Mouse (Mus musculus) brain, embryonic 14.5 days (tissue): ENCODE measurements around the gene Slc25a36. TPM values are rescaled to one million over a fixed set of nuclear protein-coding genes. Genes with fewer than 3 reads are reported as not detected.

Experiments used
- DNase-seq: peaks from one replicate; pipeline ENCODE4 v3.0.0-alpha.2; 2011; ENCODE audit warnings: low read depth
- CTCF ChIP-seq: fragments of 200-500 bp; IDR thresholded peaks from 2 replicates; pipeline ENCODE4 v1.5.1; 2012; ENCODE audit warnings: inconsistent platforms, mild to moderate bottlenecking, moderate library complexity, borderline replicate concordance; ENCODE audit not compliant: insufficient read depth, insufficient read length; ENCODE audit errors: extremely low read depth
- POLR2A ChIP-seq: fragments of 200-500 bp; IDR thresholded peaks from 2 replicates; pipeline ENCODE4 v1.6.1; 2012; ENCODE audit warnings: mild to moderate bottlenecking, inconsistent platforms, borderline replicate concordance; ENCODE audit not compliant: poor library complexity, insufficient read depth, insufficient read length, severe bottlenecking; ENCODE audit errors: extremely low read depth
- polyA plus RNA-seq: library from polyadenylated mRNA; depleted of rRNA; stranded (reverse); fragments of >200 nt; gene quantifications from 2 replicates; pipeline ENCODE4 v1.2.3, GENCODE M21; 2012; rRNA removed

Gene Slc25a36
- polyA plus RNA-seq = 83.6 and 89.8 TPM in 2 replicates

DNA sequence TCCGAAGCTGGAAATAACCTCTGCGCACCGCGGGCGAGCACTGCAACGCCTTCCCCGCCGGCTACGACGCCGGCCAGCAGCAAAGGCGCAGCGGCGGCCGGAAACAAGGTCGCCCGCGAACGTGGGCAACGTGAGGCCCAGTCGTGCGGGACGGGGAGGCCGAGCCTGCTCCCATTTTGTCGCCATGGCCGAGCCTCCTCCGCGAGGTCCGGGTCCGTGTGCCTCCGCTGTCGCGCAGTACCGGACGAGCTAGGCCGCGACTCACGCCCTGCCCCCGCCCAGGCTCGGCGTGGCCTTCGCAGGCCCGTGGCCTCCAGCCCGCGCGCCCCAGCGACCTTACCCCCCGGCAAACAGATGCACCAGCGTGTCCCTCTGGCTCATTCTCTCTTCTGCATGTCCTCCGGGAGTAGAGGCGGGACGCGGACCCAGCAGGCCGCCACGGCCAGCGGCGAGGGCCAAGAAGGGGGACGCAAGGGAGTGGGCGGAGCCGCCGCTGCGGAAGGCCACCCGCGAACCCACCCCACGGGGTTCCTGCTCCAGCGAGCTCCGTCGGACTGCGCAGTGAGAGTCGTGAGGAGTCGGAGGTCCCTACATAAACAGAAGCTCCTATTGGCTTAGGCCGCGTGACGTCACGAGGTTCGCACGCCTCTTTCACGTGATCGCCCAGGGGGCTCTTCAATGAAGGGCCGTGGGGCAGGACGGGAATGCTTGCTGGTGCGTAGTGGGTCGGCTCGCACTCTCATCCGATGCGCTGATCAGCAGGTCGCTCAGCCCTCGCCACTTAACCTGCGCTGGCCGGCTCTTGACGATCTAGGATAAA is at the start of gene Slc25a36:
Slc25a36 (minus strand) TSS at position 587 of the 820 bp plus-strand sequence.
- peak; percentile 99 for DNase-seq

DNA sequence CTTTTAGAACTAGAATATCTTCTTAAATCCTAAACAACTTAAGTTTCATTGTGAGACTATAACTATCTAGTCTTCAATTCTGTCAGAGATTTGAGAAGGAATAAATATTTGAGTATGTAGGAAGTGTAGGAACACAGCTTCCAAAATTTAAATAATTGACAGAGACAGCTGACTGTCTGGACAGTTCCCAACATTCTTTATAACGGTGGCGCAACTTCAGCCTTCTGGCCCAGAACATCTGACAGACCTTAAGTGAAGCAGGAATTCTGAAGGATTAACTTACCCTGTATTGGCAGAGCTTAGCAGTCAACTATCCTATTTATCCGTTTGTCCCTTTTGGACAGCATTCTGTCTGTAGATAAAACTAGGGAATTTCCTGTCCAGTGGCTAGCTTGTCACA is 47.5 kb upstream of the Slc25a36 start:
- TF ChIP-seq CTCF (no peak), POLR2A (no peak)
- no peak for DNase-seq

More for the DNA sequence above, at the start of gene Slc25a36:
- TF ChIP-seq CTCF = no peak
- 0 out of 2 replicates have a peak, but pooled peaks have one; percentile 2 for TF ChIP-seq POLR2A

DNA sequence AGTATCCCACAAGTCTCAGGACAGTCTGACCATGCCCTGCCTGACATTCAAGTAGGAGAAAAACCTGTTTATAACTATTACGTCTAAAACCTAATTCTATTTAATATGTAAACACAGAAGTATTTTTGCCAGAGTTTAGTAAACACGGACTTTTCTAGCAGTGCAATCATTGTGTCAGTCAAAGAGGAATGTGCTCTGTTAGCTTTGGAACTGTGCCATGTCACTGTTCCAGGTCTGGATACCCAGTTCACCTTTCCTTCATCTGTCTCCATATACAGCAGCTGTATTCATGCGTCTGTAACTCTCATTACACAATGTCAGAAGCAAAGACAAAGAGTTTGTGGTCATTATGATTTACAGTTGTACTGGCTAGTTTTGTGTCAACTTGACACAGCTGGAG is 45.0 kb upstream of the Slc25a36 start:
- DNase-seq = no peak
- TF ChIP-seq CTCF (no peak), POLR2A (no peak)

DNA sequence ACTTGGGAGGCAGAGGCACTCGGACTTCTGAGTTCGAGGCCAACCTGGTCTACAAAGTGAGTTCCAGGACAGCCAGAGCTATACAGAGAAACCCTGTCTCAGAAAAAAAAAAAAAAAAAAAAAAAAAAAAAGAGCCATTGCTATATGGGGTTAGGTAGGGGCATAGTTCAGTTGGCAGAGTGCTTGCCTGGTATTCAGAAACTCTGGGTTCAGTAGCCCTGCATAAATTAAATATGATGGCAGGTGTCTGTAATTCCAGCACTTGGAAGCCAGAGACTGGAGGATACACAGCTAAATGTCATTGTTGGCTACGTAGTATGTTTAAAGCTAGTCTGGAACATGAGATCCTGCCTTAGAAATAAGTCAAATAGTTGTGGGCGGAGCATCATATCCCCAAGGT is 44.0 kb upstream of the Slc25a36 start:
- TF ChIP-seq POLR2A (no peak), CTCF (no peak)
- DNase-seq = no peak

DNA sequence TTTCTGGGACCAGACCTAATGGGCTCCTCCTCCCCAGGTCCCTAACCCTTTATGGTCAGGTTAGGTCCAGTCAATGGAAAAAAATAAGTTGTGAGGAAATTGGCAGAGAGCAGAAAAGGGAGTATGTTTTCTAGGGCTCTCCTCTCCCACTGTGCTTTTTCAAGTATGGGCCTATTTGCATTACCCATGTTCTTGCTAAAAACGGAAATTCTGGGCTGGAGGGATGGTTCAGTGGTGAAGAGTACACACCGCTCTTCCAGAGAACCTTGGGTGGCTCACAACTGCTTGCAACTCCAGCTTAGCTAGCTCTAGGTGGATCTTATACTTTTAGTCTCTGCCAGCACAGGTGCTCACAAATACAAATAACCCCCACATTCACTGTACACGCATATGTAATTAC is 42.0 kb upstream of the Slc25a36 start:
- TF ChIP-seq CTCF (no peak), POLR2A (no peak)
- no peak for DNase-seq

DNA sequence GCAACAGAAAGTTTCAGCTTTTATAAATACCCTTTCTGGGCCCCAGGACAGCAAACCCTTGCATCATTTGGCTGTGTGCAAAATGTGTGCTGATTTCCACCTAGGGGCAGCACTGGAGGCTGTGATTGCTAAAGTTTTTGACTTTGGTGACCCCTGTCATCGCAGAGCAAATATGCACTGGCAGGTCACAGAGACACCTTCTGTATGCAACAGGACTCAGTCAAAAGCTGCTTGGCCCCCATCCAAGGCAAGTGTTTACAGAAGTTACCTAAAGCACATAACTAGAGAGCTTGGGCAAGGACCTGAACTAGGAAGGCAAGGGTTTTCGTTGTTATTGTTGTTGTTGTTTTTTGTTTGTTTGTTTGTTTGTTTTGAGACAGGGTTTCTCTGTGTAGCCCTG is 36.3 kb upstream of the Slc25a36 start:
- no peak for TF ChIP-seq POLR2A
- no peak for TF ChIP-seq CTCF
- DNase-seq = no peak

DNA sequence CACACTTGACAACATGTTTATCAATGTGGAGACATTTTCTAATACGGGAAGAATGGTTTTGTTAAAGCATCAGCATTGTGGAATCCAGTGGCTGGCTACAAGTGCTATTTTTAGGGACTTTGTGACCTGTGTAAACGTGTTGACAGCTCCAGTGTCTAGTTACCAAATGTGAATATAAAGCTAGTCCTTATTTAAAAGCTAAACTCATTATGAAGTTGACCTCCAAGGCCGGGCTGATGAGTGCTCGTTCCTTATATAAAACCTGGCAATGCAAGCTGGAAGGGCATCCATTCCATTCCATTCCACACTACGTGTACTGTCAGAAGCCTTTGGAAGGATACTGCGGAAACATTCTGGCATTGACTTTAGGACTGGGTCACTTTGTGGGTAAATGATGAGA is 34.4 kb upstream of the Slc25a36 start:
- TF ChIP-seq POLR2A (no peak), CTCF (no peak)
- DNase-seq = no peak

DNA sequence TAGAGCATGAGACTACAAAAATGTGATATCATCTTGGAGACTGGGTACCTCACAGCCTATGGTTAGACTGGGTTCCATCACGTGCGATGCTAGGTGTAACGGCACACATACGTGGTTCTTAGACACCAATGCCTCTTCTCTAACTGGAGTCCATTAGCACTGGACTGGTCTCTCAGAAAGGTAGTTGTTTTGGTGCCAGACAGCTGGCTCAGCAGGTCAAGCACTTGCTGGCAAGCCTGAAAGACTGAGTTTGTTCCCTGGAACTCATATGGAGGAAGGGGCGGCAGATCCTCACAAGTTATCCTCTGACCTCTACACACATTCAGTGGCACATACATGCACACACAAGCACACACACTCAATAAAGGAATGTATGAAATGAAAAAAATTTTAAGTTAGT is 32.5 kb upstream of the Slc25a36 start:
- DNase-seq = no peak
- TF ChIP-seq CTCF = no peak
- no peak for TF ChIP-seq POLR2A

DNA sequence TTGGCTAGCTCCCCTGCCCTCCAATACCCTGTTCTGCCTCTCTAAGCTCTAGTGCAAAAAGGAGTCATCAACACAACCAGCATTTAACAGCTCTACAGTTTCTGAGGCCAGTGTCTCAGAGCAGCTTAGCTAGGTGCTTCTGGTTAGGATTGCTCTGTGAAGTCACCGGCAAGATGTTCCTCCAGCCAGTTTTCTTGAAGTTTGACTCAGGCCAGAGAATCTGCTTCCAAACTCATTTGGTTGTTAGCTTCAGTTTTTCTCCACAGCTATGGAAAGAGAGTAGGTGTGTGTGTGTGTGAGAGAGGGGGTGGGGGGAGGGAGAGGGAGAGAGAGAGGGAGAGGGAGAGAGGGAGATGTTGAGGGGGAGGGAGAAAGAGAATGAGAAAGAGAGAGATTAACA is 31.6 kb upstream of the Slc25a36 start:
- TF ChIP-seq CTCF (no peak), POLR2A (no peak)
- no peak for DNase-seq

DNA sequence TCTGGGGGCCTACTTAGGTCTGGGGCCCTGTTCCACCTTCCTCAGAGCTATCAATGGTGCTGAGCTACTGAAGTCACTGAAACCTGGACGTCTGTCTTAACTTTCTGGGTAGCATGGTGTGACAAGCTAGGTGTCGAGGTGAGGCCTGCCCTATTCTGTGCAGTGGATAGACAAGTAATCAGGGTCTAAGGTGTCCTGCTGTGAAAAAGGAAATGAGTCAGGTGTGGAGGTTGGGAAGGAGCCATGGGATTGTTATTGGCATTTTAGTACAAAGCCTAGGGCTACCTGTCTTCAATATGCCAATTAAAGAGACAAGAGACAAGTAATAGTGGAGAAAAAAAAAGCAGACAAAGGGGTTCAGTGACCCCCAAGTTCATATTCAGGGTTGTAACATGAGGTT is 30.8 kb upstream of the Slc25a36 start:
- DNase-seq = no peak
- no peak for TF ChIP-seq POLR2A
- TF ChIP-seq CTCF = no peak

DNA sequence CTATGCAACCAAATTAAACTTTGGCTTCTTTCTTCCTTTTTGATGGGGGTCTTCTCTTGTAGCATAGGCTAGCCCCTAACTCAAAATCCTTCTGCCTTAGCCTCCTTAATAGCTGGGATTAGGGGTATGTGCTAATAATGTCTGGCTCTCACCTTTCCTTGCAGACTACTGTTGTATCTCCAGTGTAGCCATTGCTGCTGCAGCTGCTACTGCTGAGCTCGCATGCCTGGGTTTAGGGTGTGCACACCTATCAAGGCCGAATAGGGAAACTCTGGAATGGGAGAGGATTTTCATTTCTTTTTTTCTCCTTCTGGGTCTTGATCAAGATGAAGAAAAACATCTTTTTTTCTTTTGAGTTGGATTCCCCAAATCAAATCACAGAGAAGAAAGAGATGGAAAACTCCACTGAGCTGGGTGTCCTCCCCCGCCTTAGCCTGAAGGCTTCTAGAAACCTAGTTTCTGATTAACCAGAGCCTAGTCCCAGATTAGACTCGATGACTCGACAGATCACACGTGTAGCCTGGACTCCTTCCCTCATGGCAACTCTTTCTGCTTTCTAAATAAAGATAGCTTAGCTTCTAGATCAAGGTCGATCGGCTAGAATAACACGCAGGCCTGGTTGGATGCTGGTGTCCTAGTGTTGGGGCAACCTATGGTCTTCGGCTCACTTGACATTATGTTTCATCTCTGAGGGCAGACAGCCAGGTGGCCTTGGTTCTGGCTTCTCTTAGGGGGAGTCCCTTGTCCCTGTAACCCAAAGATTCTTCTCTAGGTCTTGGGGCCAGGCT is 29.4 kb upstream of the Slc25a36 start:
- TF ChIP-seq CTCF (no peak), POLR2A (no peak)
- no peak for DNase-seq
